Mouse (Mus musculus) brain, embryonic 14.5 days (tissue): ENCODE measurements around the gene Dock9.

Experiments
- CTCF ChIP-seq: fragments of 200-500 bp; IDR thresholded peaks from 2 replicates; pipeline ENCODE4 v1.5.1; 2012; ENCODE audit warnings: inconsistent platforms, mild to moderate bottlenecking, moderate library complexity, borderline replicate concordance; ENCODE audit not compliant: insufficient read depth, insufficient read length; ENCODE audit errors: extremely low read depth
- POLR2A ChIP-seq: fragments of 200-500 bp; IDR thresholded peaks from 2 replicates; pipeline ENCODE4 v1.6.1; 2012; ENCODE audit warnings: mild to moderate bottlenecking, inconsistent platforms, borderline replicate concordance; ENCODE audit not compliant: poor library complexity, insufficient read depth, insufficient read length, severe bottlenecking; ENCODE audit errors: extremely low read depth

- TF ChIP-seq CTCF (peak; percentile 50; the same call in 1 of the 2 replicates), POLR2A (no peak)
Observed at GRCm38 (mm10) chr14:121776749-121777148, 20.9 kb downstream of the Dock9 start.
